Mouse (Mus musculus) telencephalon, adult 2 months (tissue): ENCODE results near the gene Ube2cbp.

Experiments used
- DNase-seq: peaks from one replicate; pipeline ENCODE4 v3.0.0-alpha.2; 2011; ENCODE audit warnings: low read depth, low spot score

Ube2cbp gene

GRCm38 (mm10) chr9:86324772-86325171 is 140.0 kb downstream of the Ube2cbp start:
- no peak for DNase-seq

- DNase-seq = no peak
These were observed 145.1 kb downstream of the Ube2cbp start for GRCm38 (mm10) chr9:86319516-86320140.

GRCm38 (mm10) chr9:86315700-86316099 is 149.1 kb downstream of the Ube2cbp start:
- no peak for DNase-seq

- DNase-seq = no peak
These were observed 156.1 kb downstream of the Ube2cbp start for GRCm38 (mm10) chr9:86308616-86309015.

GRCm38 (mm10) chr9:86306556-86306955 is 158.2 kb downstream of the Ube2cbp start:
- DNase-seq = no peak

GRCm38 (mm10) chr9:86301407-86301806 is 163.3 kb downstream of the Ube2cbp start:
- DNase-seq = no peak

- DNase-seq = no peak
These were observed 166.2 kb downstream of the Ube2cbp start for GRCm38 (mm10) chr9:86298596-86298995.

GRCm38 (mm10) chr9:86298131-86298530 is 166.6 kb downstream of the Ube2cbp start:
- DNase-seq = no peak

GRCm38 (mm10) chr9:86296683-86297638 is 167.8 kb downstream of the Ube2cbp start:
- DNase-seq = no peak

GRCm38 (mm10) chr9:86287570-86287954 is 177.2 kb downstream of the Ube2cbp start:
- no peak for DNase-seq

GRCm38 (mm10) chr9:86286830-86287569 is 177.8 kb downstream of the Ube2cbp start:
- no peak for DNase-seq

- no peak for DNase-seq
These were observed 182.2 kb downstream of the Ube2cbp start for GRCm38 (mm10) chr9:86282555-86282954.

- no peak for DNase-seq
These were observed 183.6 kb downstream of the Ube2cbp start for GRCm38 (mm10) chr9:86281147-86281467.

- DNase-seq = no peak
These were observed 184.1 kb downstream of the Ube2cbp start for GRCm38 (mm10) chr9:86280461-86281146.

- no peak for DNase-seq
These were observed 195.2 kb downstream of the Ube2cbp start for GRCm38 (mm10) chr9:86269541-86269940.

- no peak for DNase-seq
These were observed 198.1 kb downstream of the Ube2cbp start for GRCm38 (mm10) chr9:86266658-86267057.
